ENCODE assay signal across 8 mouse cellular contexts in genomic region chr9:57070800-57071545, GRCm38 (mm10). TPM values are rescaled to one million over a fixed set of nuclear protein-coding genes. Genes with fewer than 3 reads are reported as not detected.
DNase-seq lines count a peak whose midpoint lies in the region; ATAC-seq and TF ChIP-seq lines count a peak whose summit lies in the region.

No protein-coding gene starts in this region.

- no peaks in the 10 kb centered on the region for H3K27me3 ChIP-seq in lung, embryonic 15.5 days
- no peaks in the 10 kb centered on the region for H3K27me3 ChIP-seq in embryonic facial prominence, embryonic 12.5 days
- H3K27me3 ChIP-seq in intestine, postnatal 0 days (replicated peaks; ENCODE audit: control insufficient read depth, insufficient read depth, low read length): no peaks in the 10 kb centered on the region
- no peaks in the 10 kb centered on the region for H3K27me3 ChIP-seq in neural tube, embryonic 15.5 days (replicated peaks)

- H3K4me3 ChIP-seq in lung, embryonic 15.5 days: peak overlapping the region; percentile 83
- H3K4me3 ChIP-seq in embryonic facial prominence, embryonic 12.5 days: peak overlapping the region; percentile 86
- peak overlapping the region; percentile 78 for H3K4me3 ChIP-seq in intestine, postnatal 0 days (ENCODE audit: low read depth, low read length)
- H3K4me3 ChIP-seq in neural tube, embryonic 15.5 days (replicated peaks): peak overlapping the region; percentile 97

- no peak for DNase-seq in lung, postnatal 36 days
- no peak for DNase-seq in adrenal gland, postnatal 4 days (ENCODE audit: low spot score in 2 of 2)
- DNase-seq in layer of hippocampus, adult 9-11 months: no peak
- DNase-seq in cerebellum, adult 18-20 months: no peak

- ATAC-seq in lung, embryonic 15.5 days (ENCODE audit: borderline replicate concordance, extremely low read depth, low FRiP score, low TSS enrichment): no peak
- no peak for ATAC-seq in embryonic facial prominence, embryonic 12.5 days (ENCODE audit: insufficient number of reproducible peaks, insufficient read depth, low FRiP score, low TSS enrichment)
- no peak for ATAC-seq in intestine, postnatal 0 days
- ATAC-seq in neural tube, embryonic 15.5 days (ENCODE audit: low FRiP score): no peak

- peaks cover 18% of the 10 kb centered on the region for H3K4me1 ChIP-seq in lung, embryonic 15.5 days
- H3K4me1 ChIP-seq in embryonic facial prominence, embryonic 12.5 days: peaks cover 14% of the 10 kb centered on the region; the same call in 1 of the 2 replicates
- H3K4me1 ChIP-seq in intestine, postnatal 0 days (replicated peaks; ENCODE audit: control insufficient read depth, insufficient read depth, low read length): no peaks in the 10 kb centered on the region
- peaks cover 30% of the 10 kb centered on the region for H3K4me1 ChIP-seq in neural tube, embryonic 15.5 days

- WGBS in lung, embryonic 15.5 days: 10% methylated on average over 5 of the region's 5 CpGs
- WGBS in embryonic facial prominence, embryonic 12.5 days: 21% methylated on average over 5 of the region's 5 CpGs
- 9% methylated on average over 5 of the region's 5 CpGs for WGBS in intestine, postnatal 0 days
- 27% methylated on average over 5 of the region's 5 CpGs for WGBS in neural tube, embryonic 15.5 days

- H3K9me3 ChIP-seq in lung, embryonic 15.5 days: no peaks in the 10 kb centered on the region
- H3K9me3 ChIP-seq in embryonic facial prominence, embryonic 12.5 days: no peaks in the 10 kb centered on the region
- H3K9me3 ChIP-seq in intestine, postnatal 0 days (ENCODE audit: control insufficient read depth): no peaks in the 10 kb centered on the region
- H3K9me3 ChIP-seq in neural tube, embryonic 15.5 days (replicated peaks): no peaks in the 10 kb centered on the region

- H3K9ac ChIP-seq in lung, embryonic 15.5 days: peak overlapping the region; percentile 71
- peak overlapping the region; percentile 85 for H3K9ac ChIP-seq in embryonic facial prominence, embryonic 12.5 days
- peak overlapping the region; percentile 43 for H3K9ac ChIP-seq in intestine, postnatal 0 days (ENCODE audit: low read depth, low read length)
- peak overlapping the region; percentile 45 for H3K9ac ChIP-seq in neural tube, embryonic 15.5 days (replicated peaks)

- H3K27ac ChIP-seq in lung, embryonic 15.5 days: peak overlapping the region; percentile 42
- H3K27ac ChIP-seq in embryonic facial prominence, embryonic 12.5 days: peak overlapping the region; percentile 61
- H3K27ac ChIP-seq in intestine, postnatal 0 days (ENCODE audit: low read depth, low read length): peak overlapping the region; percentile 46; the same call in 1 of the 2 replicates
- peak overlapping the region; percentile 56; the same call in 1 of the 2 replicates for H3K27ac ChIP-seq in neural tube, embryonic 15.5 days (replicated peaks)

- no peaks in the 10 kb centered on the region for H3K36me3 ChIP-seq in lung, embryonic 15.5 days
- peaks cover 3% of the 10 kb centered on the region; the same call in 1 of the 2 replicates for H3K36me3 ChIP-seq in embryonic facial prominence, embryonic 12.5 days
- H3K36me3 ChIP-seq in intestine, postnatal 0 days (ENCODE audit: control insufficient read depth, insufficient read depth): no peaks in the 10 kb centered on the region
- no peaks in the 10 kb centered on the region for H3K36me3 ChIP-seq in neural tube, embryonic 15.5 days

- TF ChIP-seq CTCF in intestine, postnatal 0 days (IDR thresholded peaks at IDR 0.05; ENCODE audit: low read depth): no peak

- H3K4me2 ChIP-seq in lung, embryonic 15.5 days: peak overlapping the region; percentile 84
- peak overlapping the region; percentile 67 for H3K4me2 ChIP-seq in embryonic facial prominence, embryonic 12.5 days (replicated peaks)
- peak overlapping the region; percentile 91 for H3K4me2 ChIP-seq in intestine, postnatal 0 days (replicated peaks; ENCODE audit: low read depth)
- H3K4me2 ChIP-seq in neural tube, embryonic 15.5 days: peak overlapping the region; percentile 94

RNA-seq across cellular contexts. Expression of gene Sin3a, which starts 0.9 kb away (rescaled TPM):
- polyA plus RNA-seq in lung, embryonic 15.5 days (2015; fragmentation: Nextera tagmentation; extraction: Ambion mirVana): 33.5 and 33.9 TPM in 2 replicates
- 41.7 and 48.2 TPM in 2 replicates for polyA plus RNA-seq in embryonic facial prominence, embryonic 12.5 days (2016; fragmentation: Nextera tagmentation; extraction: Ambion mirVana)
- polyA plus RNA-seq in intestine, postnatal 0 days (2015; fragmentation: Nextera tagmentation; extraction: Ambion mirVana): 11.7 and 14.1 TPM in 2 replicates
- 20.7 and 21.2 TPM in 2 replicates for polyA plus RNA-seq in neural tube, embryonic 15.5 days (2015; fragmentation: Nextera tagmentation; extraction: Ambion mirVana)
- 10 to 100 TPM; 58.0 to 64.5 TPM for total RNA-seq in adrenal gland, postnatal 4 days (2021)

RNA-seq across cellular contexts. Expression of gene Man2c1, which starts 59.5 kb away (rescaled TPM):
- 59.6 and 63.0 TPM in 2 replicates for polyA plus RNA-seq in lung, embryonic 15.5 days (2015; fragmentation: Nextera tagmentation; extraction: Ambion mirVana)
- polyA plus RNA-seq in embryonic facial prominence, embryonic 12.5 days (2016; fragmentation: Nextera tagmentation; extraction: Ambion mirVana): 70.2 and 88.8 TPM in 2 replicates
- polyA plus RNA-seq in intestine, postnatal 0 days (2015; fragmentation: Nextera tagmentation; extraction: Ambion mirVana): 24.3 and 24.6 TPM in 2 replicates
- polyA plus RNA-seq in neural tube, embryonic 15.5 days (2015; fragmentation: Nextera tagmentation; extraction: Ambion mirVana): 87.0 and 99.7 TPM in 2 replicates
- 100 to 1,000 TPM; 172 to 175 TPM for total RNA-seq in adrenal gland, postnatal 4 days (2021)
